Mouse (Mus musculus): ENCODE results near the gene Ncdn.

Gene Ncdn

GRCm38 (mm10) chr4:126732531-126733380 is 20.5 kb downstream of the Ncdn start:
- no peak for DNase-seq (ENCODE audit: low read depth in 2 of 2, low spot score in 2 of 2)

- DNase-seq (ENCODE audit: low read depth in 2 of 2, low spot score in 2 of 2), result no peak
Measured at GRCm38 (mm10) chr4:126732111-126732510, 21.1 kb downstream of the Ncdn start.

GRCm38 (mm10) chr4:126707439-126707826 is 45.8 kb downstream of the Ncdn start:
- DNase-seq (ENCODE audit: low read depth in 2 of 2, low spot score in 2 of 2), result no peak

GRCm38 (mm10) chr4:126706630-126707438 is 46.4 kb downstream of the Ncdn start:
- DNase-seq (ENCODE audit: low read depth in 2 of 2, low spot score in 2 of 2), result no peak

- no peak for DNase-seq (ENCODE audit: low read depth in 2 of 2, low spot score in 2 of 2)
Measured at GRCm38 (mm10) chr4:126696908-126697307, 56.3 kb downstream of the Ncdn start.
